ENCODE assay signal across 12 mouse cellular contexts in genomic region chr14:86936424-86936823, GRCm38 (mm10).
"Had no signal": no experiment of that assay in that cellular context is flagged by ENCODE, and none has a peak within 500 bp of the region (broad histone marks: within the 10 kb centered on the region; RNA-seq: fewer than 3 reads in every experiment).

No protein-coding gene starts in this region.

- H3K9me3 ChIP-seq: kidney, embryonic 15.5 days; limb, embryonic 13.5 days; midbrain, embryonic 13.5 days had no signal

- DNase-seq: kidney, adult 2 months; kidney, postnatal 14 days; left cerebral cortex, postnatal 4 days; lung, adult 18-20 months; lung, postnatal 36 days; thymus, adult 18-20 months; thymus, postnatal 14 days had no signal

- ATAC-seq: midbrain, embryonic 13.5 days had no signal

- H3K4me3 ChIP-seq: kidney, embryonic 15.5 days; limb, embryonic 13.5 days; midbrain, embryonic 13.5 days; myocyte had no signal

- H3K4me2 ChIP-seq: kidney, embryonic 15.5 days; limb, embryonic 13.5 days; midbrain, embryonic 13.5 days had no signal

- H3K36me3 ChIP-seq: kidney, embryonic 15.5 days; limb, embryonic 13.5 days; midbrain, embryonic 13.5 days had no signal

- H3K4me1 ChIP-seq: kidney, embryonic 15.5 days; limb, embryonic 13.5 days; midbrain, embryonic 13.5 days had no signal

- H3K9ac ChIP-seq: kidney, embryonic 15.5 days; limb, embryonic 13.5 days; liver, embryonic 14.5 days; midbrain, embryonic 13.5 days had no signal

- H3K27ac ChIP-seq: kidney, embryonic 15.5 days; limb, embryonic 13.5 days; liver, embryonic 14.5 days; midbrain, embryonic 13.5 days had no signal

- H3K27me3 ChIP-seq: kidney, embryonic 15.5 days; limb, embryonic 13.5 days; midbrain, embryonic 13.5 days had no signal
